Mouse (Mus musculus): ENCODE measurements around the gene Ttbk1. TPM values are rescaled to one million over a fixed set of nuclear protein-coding genes. Genes with fewer than 3 reads are reported as not detected.

Ttbk1 gene
- total and polyA plus RNA-seq, 3 experiments = 0.08 TPM; not detected in 2

GRCm38 (mm10) chr17:46503847-46504638 is 16.6 kb upstream of the Ttbk1 start:
- TF ChIP-seq SIN3A (IDR thresholded peaks at IDR 0.05; ENCODE audit: low read length) (no peak), ZMIZ1 (IDR thresholded peaks at IDR 0.05; ENCODE audit: low read depth, low read length) (no peak), UBTF (IDR thresholded peaks at IDR 0.05; ENCODE audit: borderline replicate concordance, insufficient read depth, low read depth, low read length) (no peak), ZKSCAN1 (IDR thresholded peaks at IDR 0.05; ENCODE audit: low read depth, low read length) (no peak), RCOR1 (IDR thresholded peaks at IDR 0.05; ENCODE audit: low read depth, low read length) (0 out of 2 replicates have a peak, but pooled peaks have one; percentile 36), MAFK (IDR thresholded peaks at IDR 0.05; ENCODE audit: borderline replicate concordance, low read depth, low read length) (no peak), GATA1 (IDR thresholded peaks at IDR 0.05; ENCODE audit: low read depth, low read length) (peak; percentile 43; the same call in 1 of the 2 replicates), MXI1 (IDR thresholded peaks at IDR 0.05; ENCODE audit: low read depth, low read length) (no peak), USF1 (IDR thresholded peaks at IDR 0.05; ENCODE audit: low read depth, low read length) (no peak), NRF1 (IDR thresholded peaks at IDR 0.05; ENCODE audit: insufficient read depth, low read depth, low read length, poor library complexity, severe bottlenecking) (no peak), POLR2A (IDR thresholded peaks at IDR 0.05; ENCODE audit: control insufficient read depth in 1 of 2, insufficient read depth in 1 of 2, low read depth in 1 of 2, low read length in 2 of 2, poor library complexity in 1 of 2) (no peak), MYB (IDR thresholded peaks at IDR 0.05; ENCODE audit: low read depth, low read length) (no peak), ELF1 (IDR thresholded peaks at IDR 0.05; ENCODE audit: low read depth, low read length) (no peak), ZNF384 (IDR thresholded peaks at IDR 0.05; ENCODE audit: low read depth, low read length) (no peak), EP300 (IDR thresholded peaks at IDR 0.05; ENCODE audit: low read depth in 1 of 2, low read length in 2 of 2) (peak in 1 of 2 experiments; percentile 56; a peak in 2 of 4 replicates), TAL1 (IDR thresholded peaks at IDR 0.05; ENCODE audit: low read length) (peak; percentile 50)
- Histone ChIP-seq H3K4me3 (ENCODE audit: control insufficient read depth in 1 of 2, insufficient read depth in 1 of 2, low read depth in 2 of 2, low read length in 2 of 2) (no peak overlapping the region), H3K9ac (ENCODE audit: control insufficient read depth, low read depth, low read length, poor library complexity, severe bottlenecking) (no peak overlapping the region), H3K79me2 (ENCODE audit: control insufficient read depth, insufficient read depth, low read length, poor library complexity) (no peaks in the 10 kb centered on the region), H3K27me3 (ENCODE audit: control insufficient read depth in 1 of 2, insufficient read depth in 2 of 2, low read length in 2 of 2) (no peaks in the 10 kb centered on the region), H3K4me1 (ENCODE audit: control insufficient read depth in 1 of 2, insufficient read depth in 2 of 2, low read length in 2 of 2) (0 out of 4 replicates have a peak, but pooled peaks cover 0 to 3% of the 10 kb centered on the region in 2 experiments), H3K9me3 (replicated peaks; ENCODE audit: insufficient read depth, low read length) (no peaks in the 10 kb centered on the region), H3K36me3 (ENCODE audit: control insufficient read depth in 1 of 2, insufficient read depth in 2 of 2, low read length in 2 of 2) (no peaks in the 10 kb centered on the region; a peak in 1 of 4 replicates), H3K27ac (ENCODE audit: control insufficient read depth, low read depth, low read length) (no peak overlapping the region)
- DNase-seq (ENCODE audit: low read depth, low spot score) = peak; percentile 59

DNA sequence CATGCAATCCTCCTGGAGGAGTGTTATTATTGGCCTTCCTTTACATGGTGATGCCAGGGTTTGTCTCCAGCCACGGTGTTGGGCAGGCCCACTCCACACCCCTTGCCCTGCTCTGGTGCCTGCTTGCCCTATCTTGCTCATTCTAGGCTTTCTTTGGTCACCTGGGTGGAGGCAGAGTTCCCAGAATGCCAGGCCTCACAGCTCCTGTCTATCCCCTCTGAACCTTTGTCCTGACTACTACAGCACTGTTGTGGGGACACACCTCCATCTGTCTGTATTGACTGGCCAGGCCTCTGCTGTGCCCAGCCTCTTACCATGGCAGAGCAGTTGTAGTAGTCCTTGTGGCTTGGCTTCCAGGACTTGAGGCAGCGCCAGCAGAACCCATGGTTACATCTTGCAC is 15.3 kb upstream of the Ttbk1 start:
- peaks cover 0 to 1% of the 10 kb centered on the region in 2 experiments; a peak in 2 of 4 replicates for H3K36me3 ChIP-seq (ENCODE audit: control insufficient read depth in 1 of 2, insufficient read depth in 2 of 2, low read length in 2 of 2)
- H3K9me3 ChIP-seq (replicated peaks; ENCODE audit: insufficient read depth, low read length) = no peaks in the 10 kb centered on the region
- no peak for TF ChIP-seq POLR2AphosphoS2 (IDR thresholded peaks at IDR 0.05; ENCODE audit: low read length)
- TF ChIP-seq RAD21 (IDR thresholded peaks at IDR 0.05; ENCODE audit: low read depth, low read length) = no peak
- TF ChIP-seq MAX (IDR thresholded peaks at IDR 0.05; ENCODE audit: low read length) = no peak
- TF ChIP-seq ETS1 (IDR thresholded peaks at IDR 0.05; ENCODE audit: low read depth, low read length) = no peak
- TF ChIP-seq CTCF (IDR thresholded peaks at IDR 0.05 in 2 of 3, conservative IDR thresholded peaks at IDR 0.05 in 1 of 3; ENCODE audit: control insufficient read depth in 1 of 3, insufficient read depth in 1 of 3, low read depth in 2 of 3, low read length in 3 of 3, poor library complexity in 1 of 3, severe bottlenecking in 1 of 3) = no peak
- TF ChIP-seq ZKSCAN1 (IDR thresholded peaks at IDR 0.05; ENCODE audit: low read depth, low read length) = no peak
- TF ChIP-seq GATA1 (IDR thresholded peaks at IDR 0.05; ENCODE audit: low read depth, low read length) = no peak
- no peak for TF ChIP-seq CHD1 (IDR thresholded peaks at IDR 0.05; ENCODE audit: low read depth, low read length)
- no peak for TF ChIP-seq TAL1 (IDR thresholded peaks at IDR 0.05; ENCODE audit: low read length)
- TF ChIP-seq SIN3A (IDR thresholded peaks at IDR 0.05; ENCODE audit: low read length) = no peak
- no peak for TF ChIP-seq NELFE (IDR thresholded peaks at IDR 0.05; ENCODE audit: low read depth, low read length)
- TF ChIP-seq ZC3H11A (IDR thresholded peaks at IDR 0.05; ENCODE audit: low read depth, low read length) = no peak
- TF ChIP-seq UBTF (IDR thresholded peaks at IDR 0.05; ENCODE audit: borderline replicate concordance, insufficient read depth, low read depth, low read length) = no peak
- TF ChIP-seq TBP (IDR thresholded peaks at IDR 0.05; ENCODE audit: low read depth, low read length) = no peak
- TF ChIP-seq MAFK (IDR thresholded peaks at IDR 0.05; ENCODE audit: borderline replicate concordance, low read depth, low read length) = no peak
- TF ChIP-seq BHLHE40 (IDR thresholded peaks at IDR 0.05; ENCODE audit: borderline replicate concordance, low read depth, low read length) = no peak
- no peak for TF ChIP-seq MYB (IDR thresholded peaks at IDR 0.05; ENCODE audit: low read depth, low read length)
- TF ChIP-seq CHD2 (IDR thresholded peaks at IDR 0.05; ENCODE audit: low read length) = no peak
- no peaks in the 10 kb centered on the region for H3K79me2 ChIP-seq (ENCODE audit: control insufficient read depth, insufficient read depth, low read length, poor library complexity)
- H3K9ac ChIP-seq (ENCODE audit: control insufficient read depth, low read depth, low read length, poor library complexity, severe bottlenecking) = no peak overlapping the region
- no peak overlapping the region for H3K4me3 ChIP-seq (ENCODE audit: control insufficient read depth in 1 of 2, insufficient read depth in 1 of 2, low read depth in 2 of 2, low read length in 2 of 2)
- DNase-seq (ENCODE audit: low read depth, low spot score) = no peak
- peaks cover 0 to 4% of the 10 kb centered on the region in 2 experiments; a peak in 2 of 4 replicates for H3K4me1 ChIP-seq (ENCODE audit: control insufficient read depth in 1 of 2, insufficient read depth in 2 of 2, low read length in 2 of 2)
- H3K27ac ChIP-seq (ENCODE audit: control insufficient read depth, low read depth, low read length) = no peak overlapping the region
- H3K27me3 ChIP-seq (ENCODE audit: control insufficient read depth in 1 of 2, insufficient read depth in 2 of 2, low read length in 2 of 2) = no peaks in the 10 kb centered on the region

Data from MEL (cell line).